Mouse (Mus musculus) macrophage (primary cell): ENCODE results near the gene Atg9a. TPM values are rescaled to one million over a fixed set of nuclear protein-coding genes. Genes with fewer than 3 reads are reported as not detected.

Experiments
- H3K27ac ChIP-seq: fragments of 350-480 bp; formaldehyde crosslinking; 2 replicates; pipeline ENCODE4 v1.9.0; 2021
- H3K36me3 ChIP-seq: fragments of 350-480 bp; formaldehyde crosslinking; 2 replicates; pipeline ENCODE4 v1.9.0; 2021; ENCODE audit errors: inconsistent target
- H3K4me3 ChIP-seq: fragments of 350-480 bp; formaldehyde crosslinking; 2 replicates; pipeline ENCODE4 v1.9.0; 2021; ENCODE audit errors: inconsistent target
- H3K79me2 ChIP-seq: fragments of 350-480 bp; formaldehyde crosslinking; 2 replicates; pipeline ENCODE4 v1.9.0; 2021; ENCODE audit errors: inconsistent target
- WGBS: methylation state at CpG from one replicate; pipeline ENCODE4 v1.1.7; 2026; ENCODE audit warnings: inconsistent platforms; ENCODE audit not compliant: missing documents; 5-methylcytosine and 5-hydroxymethylcytosine counted together
- polyA plus RNA-seq: library from polyadenylated mRNA; stranded (reverse); fragments of 250-400 nt; gene quantifications from 3 replicates; pipeline ENCODE4 v1.2.4, GENCODE M21; 2018; ENCODE audit warnings: inconsistent platforms

The Atg9a gene
- polyA plus RNA-seq, 1 experiment from 2014 or later, result 9.0 TPM

- 87% methylated on average over 3 of the region's 3 CpGs for WGBS
- Histone ChIP-seq H3K27ac (no peak overlapping the region), H3K36me3 (no peaks in the 10 kb centered on the region), H3K79me2 (peaks cover 20% of the 10 kb centered on the region; the same call in 1 of the 2 replicates), H3K4me3 (no peak overlapping the region)
Measured at GRCm38 (mm10) chr1:75221538-75221937, 29.5 kb upstream of the Atg9a start.

GRCm38 (mm10) chr1:75219531-75219930 lies 27.5 kb upstream of the Atg9a start, which contains the start of gene Tuba4a:
TSS of gene Tuba4a (minus strand) at chr1:75219865.
- H3K36me3 ChIP-seq, result peaks cover 10% of the 10 kb centered on the region; the same call in 1 of the 2 replicates
- peak within 1 kb of the TSS; percentile 62 for H3K27ac ChIP-seq
- H3K79me2 ChIP-seq, result peaks cover 25% of the 10 kb centered on the region
- H3K4me3 ChIP-seq, result peak within 1 kb of the TSS; percentile 89
- 14% methylated on average over 33 of the region's 34 CpGs for WGBS

GRCm38 (mm10) chr1:75219078-75219477 lies 27.1 kb upstream of the Atg9a start:
- H3K79me2 ChIP-seq, result peaks cover 30% of the 10 kb centered on the region
- H3K4me3 ChIP-seq, result peak overlapping the region; percentile 89
- 0% methylated on average over 24 of the region's 24 CpGs for WGBS
- peak overlapping the region; percentile 62 for H3K27ac ChIP-seq
- H3K36me3 ChIP-seq, result peaks cover 15% of the 10 kb centered on the region; the same call in 1 of the 2 replicates

- H3K36me3 ChIP-seq, result peaks cover 21% of the 10 kb centered on the region; the same call in 1 of the 2 replicates
- H3K27ac ChIP-seq, result peak overlapping the region; percentile 62
- peaks cover 36% of the 10 kb centered on the region for H3K79me2 ChIP-seq
- under 1% methylated on average over 37 of the region's 38 CpGs for WGBS
- peak overlapping the region; percentile 89 for H3K4me3 ChIP-seq
Measured at GRCm38 (mm10) chr1:75218227-75219001, 26.4 kb upstream of the Atg9a start.

- H3K36me3 ChIP-seq, result peaks cover 21% of the 10 kb centered on the region; the same call in 1 of the 2 replicates
- H3K27ac ChIP-seq, result no peak overlapping the region
- WGBS, result 9% methylated on average over 6 of the region's 6 CpGs
- H3K79me2 ChIP-seq, result peaks cover 36% of the 10 kb centered on the region
- H3K4me3 ChIP-seq, result peak overlapping the region; percentile 89
Measured at GRCm38 (mm10) chr1:75217893-75218226, 25.9 kb upstream of the Atg9a start.

- H3K27ac ChIP-seq, result no peak overlapping the region
- no peak overlapping the region for H3K4me3 ChIP-seq
- peaks cover 45% of the 10 kb centered on the region for H3K79me2 ChIP-seq
- 69% methylated on average over 11 of the region's 13 CpGs for WGBS
- H3K36me3 ChIP-seq, result peaks cover 21% of the 10 kb centered on the region; the same call in 1 of the 2 replicates
Measured at GRCm38 (mm10) chr1:75216797-75217585, 25.0 kb upstream of the Atg9a start.

GRCm38 (mm10) chr1:75215785-75216184 lies 23.8 kb upstream of the Atg9a start:
- WGBS, result 73% methylated on average over 9 of the region's 9 CpGs
- H3K79me2 ChIP-seq, result peaks cover 57% of the 10 kb centered on the region
- no peak overlapping the region for H3K4me3 ChIP-seq
- peaks cover 21% of the 10 kb centered on the region; the same call in 1 of the 2 replicates for H3K36me3 ChIP-seq
- H3K27ac ChIP-seq, result no peak overlapping the region

GRCm38 (mm10) chr1:75214886-75215285 lies 22.9 kb upstream of the Atg9a start:
- peaks cover 21% of the 10 kb centered on the region; the same call in 1 of the 2 replicates for H3K36me3 ChIP-seq
- H3K4me3 ChIP-seq, result no peak overlapping the region
- 33% methylated on average over 5 of the region's 5 CpGs for WGBS
- H3K27ac ChIP-seq, result no peak overlapping the region
- peaks cover 58% of the 10 kb centered on the region for H3K79me2 ChIP-seq

GRCm38 (mm10) chr1:75214442-75214841 lies 22.4 kb upstream of the Atg9a start:
- Histone ChIP-seq H3K4me3 (no peak overlapping the region), H3K27ac (no peak overlapping the region), H3K79me2 (peaks cover 58% of the 10 kb centered on the region), H3K36me3 (peaks cover 21% of the 10 kb centered on the region; the same call in 1 of the 2 replicates)
- WGBS, result 70% methylated on average over 2 of the region's 2 CpGs

GRCm38 (mm10) chr1:75213096-75213495 lies 21.1 kb upstream of the Atg9a start:
- no peak overlapping the region for H3K27ac ChIP-seq
- H3K79me2 ChIP-seq, result peaks cover 48% of the 10 kb centered on the region
- no peak overlapping the region for H3K4me3 ChIP-seq
- 7% methylated on average over 7 of the region's 7 CpGs for WGBS
- H3K36me3 ChIP-seq, result peaks cover 21% of the 10 kb centered on the region; the same call in 1 of the 2 replicates

GRCm38 (mm10) chr1:75212542-75212941 lies 20.5 kb upstream of the Atg9a start:
- no peak overlapping the region for H3K4me3 ChIP-seq
- H3K79me2 ChIP-seq, result peaks cover 43% of the 10 kb centered on the region
- 52% methylated on average over 4 of the region's 4 CpGs for WGBS
- H3K27ac ChIP-seq, result no peak overlapping the region
- peaks cover 21% of the 10 kb centered on the region; the same call in 1 of the 2 replicates for H3K36me3 ChIP-seq

GRCm38 (mm10) chr1:75211141-75211708 lies 19.2 kb upstream of the Atg9a start:
- H3K4me3 ChIP-seq, result peak overlapping the region; percentile 78
- WGBS, result 8% methylated on average over 17 of the region's 17 CpGs
- peaks cover 38% of the 10 kb centered on the region for H3K79me2 ChIP-seq
- H3K27ac ChIP-seq, result peak overlapping the region; percentile 71
- H3K36me3 ChIP-seq, result peaks cover 20% of the 10 kb centered on the region; the same call in 1 of the 2 replicates

GRCm38 (mm10) chr1:75210136-75211087 lies 18.4 kb upstream of the Atg9a start, which contains the start of the genes Glb1l and Stk16:
TSS of gene Glb1l (minus strand) at chr1:75210813.
TSS of gene Stk16 (plus strand) at chr1:75210838.
- peaks cover 38% of the 10 kb centered on the region for H3K79me2 ChIP-seq
- peak within 1 kb of the TSS; percentile 78 for H3K4me3 ChIP-seq
- H3K27ac ChIP-seq, result peak within 1 kb of the TSS; percentile 71
- WGBS, result 3% methylated on average over 38 of the region's 42 CpGs
- H3K36me3 ChIP-seq, result peaks cover 12% of the 10 kb centered on the region; the same call in 1 of the 2 replicates
